Mouse (Mus musculus) fat pad, adult 2 months (tissue): ENCODE data around the gene Ndufs2.

Experiments used
- DNase-seq: peaks from one replicate; pipeline ENCODE4 v3.0.0-alpha.2; 2011; ENCODE audit warnings: low read depth, low spot score; ENCODE audit errors: extremely low read depth

Gene Ndufs2

GRCm38 (mm10) chr1:171250680-171251593 lies at the start of gene Ndufs2:
TSS of gene Ndufs2 (minus strand) at chr1:171251388.
- DNase-seq = no peak

DNA sequence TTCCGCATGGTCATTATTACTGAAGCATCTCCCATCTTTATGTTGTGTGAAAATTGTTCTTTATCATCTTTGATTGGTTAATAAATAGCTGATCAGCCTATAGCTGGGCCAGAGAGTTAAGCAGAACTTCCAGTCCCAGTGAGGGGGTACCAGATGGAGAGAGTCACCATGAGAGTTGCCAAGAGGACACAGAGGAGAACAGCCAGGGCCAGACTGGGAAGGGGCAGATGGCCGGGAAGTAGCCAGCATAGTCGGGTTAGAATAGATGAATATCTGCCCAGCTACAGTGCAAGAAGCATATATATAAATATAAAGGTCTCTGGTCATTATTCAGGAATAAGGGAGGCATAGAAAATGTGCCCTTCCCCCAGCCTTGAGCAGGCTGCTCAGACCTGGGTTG lies 47.0 kb upstream of the Ndufs2 start:
- DNase-seq = no peak

DNA sequence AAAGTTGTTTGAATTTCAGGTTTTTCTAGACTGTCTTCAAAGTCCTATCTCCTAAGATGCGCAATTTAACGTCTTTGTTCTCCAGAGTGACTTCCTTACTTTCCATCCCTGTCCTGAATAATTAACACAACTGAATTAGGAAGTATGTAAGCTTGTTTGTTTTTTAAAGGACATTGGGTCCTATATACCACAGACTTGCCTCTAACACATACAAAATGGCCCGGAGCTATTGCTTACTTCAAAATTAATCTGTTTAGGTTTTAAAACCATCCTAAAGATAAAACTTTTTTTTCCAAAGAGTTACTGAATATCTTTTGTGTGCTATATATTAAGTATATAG lies 43.8 kb upstream of the Ndufs2 start:
- no peak for DNase-seq

DNA sequence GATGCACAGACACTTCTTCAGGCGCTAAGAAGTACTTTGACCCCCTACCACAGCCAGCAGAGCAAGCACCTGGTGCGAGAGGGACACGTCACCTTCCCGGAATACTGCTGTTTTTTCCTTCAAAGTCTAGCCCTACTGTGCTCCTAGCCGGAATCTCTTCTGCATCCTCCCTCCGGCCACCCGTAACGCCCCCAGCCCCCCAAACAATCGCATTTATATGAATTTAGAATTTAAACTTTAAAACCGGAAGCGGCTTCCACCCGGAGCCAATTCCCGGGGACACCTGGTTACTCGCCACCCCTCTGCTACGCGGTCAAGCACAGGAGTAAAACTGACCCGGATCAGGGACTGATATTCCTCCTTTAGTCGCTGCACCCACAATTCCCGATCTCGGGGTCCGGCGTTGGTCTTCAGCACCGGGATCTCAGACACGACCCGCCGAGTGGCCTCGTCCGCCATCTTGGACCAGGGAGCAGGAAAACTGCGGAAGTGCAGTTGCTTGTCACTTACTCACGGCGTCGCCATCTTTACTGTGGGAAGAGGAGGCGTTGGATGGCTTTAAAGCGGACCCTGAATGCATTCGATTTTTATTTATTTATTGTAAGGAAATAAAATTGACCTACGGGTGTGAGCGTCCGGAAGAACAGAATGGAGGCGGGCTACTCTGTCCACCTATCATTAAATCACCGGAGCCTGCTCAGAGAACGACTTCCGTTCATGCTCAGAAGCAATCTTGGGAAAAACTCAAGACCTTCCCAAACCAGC lies 43.3 kb upstream of the Ndufs2 start, which contains the start of gene Ufc1:
Gene Ufc1 (minus strand): TSS at position 727 of the 765 bp plus-strand sequence.
- DNase-seq = no peak

- DNase-seq = no peak
Observed at GRCm38 (mm10) chr1:171293906-171294297, 42.7 kb upstream of the Ndufs2 start.

DNA sequence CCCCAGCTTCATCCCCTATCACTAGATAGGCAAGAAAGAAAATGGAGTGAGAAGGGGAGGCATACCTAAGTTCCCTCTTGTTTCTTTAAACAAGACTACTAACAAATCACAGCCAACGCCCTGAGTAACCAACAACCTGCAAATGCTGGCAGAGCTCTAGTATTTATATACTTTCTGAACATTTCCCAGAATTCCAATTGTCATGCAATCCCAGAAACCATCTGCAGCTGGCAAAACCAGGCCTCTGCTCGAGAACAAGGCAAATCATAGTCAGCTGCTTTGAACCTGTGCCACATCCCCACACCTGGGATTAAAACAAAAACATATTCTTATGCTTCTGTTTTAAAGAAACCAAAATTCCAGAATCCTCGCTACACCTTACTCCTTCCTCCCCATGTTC lies 42.2 kb upstream of the Ndufs2 start:
- no peak for DNase-seq

DNA sequence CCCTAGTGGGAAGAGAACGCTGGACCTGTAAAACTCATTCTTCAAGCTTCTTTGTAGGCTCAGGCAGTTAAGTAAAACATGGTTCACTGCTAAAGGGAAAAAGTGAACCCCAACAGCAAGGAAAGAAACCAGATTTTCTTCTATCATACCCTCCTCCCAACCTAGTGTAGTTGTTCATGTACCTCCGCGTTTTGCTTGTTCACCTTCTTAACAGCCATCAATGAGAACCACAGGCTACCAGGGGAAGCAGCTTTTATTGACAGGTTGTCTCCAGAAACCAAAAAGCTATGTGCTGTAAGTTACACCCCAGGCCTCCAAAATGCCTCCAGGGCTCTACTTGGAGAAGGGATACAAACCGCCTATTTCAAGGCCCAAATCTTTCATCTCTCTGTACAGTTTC lies 37.1 kb upstream of the Ndufs2 start:
- DNase-seq = no peak

DNA sequence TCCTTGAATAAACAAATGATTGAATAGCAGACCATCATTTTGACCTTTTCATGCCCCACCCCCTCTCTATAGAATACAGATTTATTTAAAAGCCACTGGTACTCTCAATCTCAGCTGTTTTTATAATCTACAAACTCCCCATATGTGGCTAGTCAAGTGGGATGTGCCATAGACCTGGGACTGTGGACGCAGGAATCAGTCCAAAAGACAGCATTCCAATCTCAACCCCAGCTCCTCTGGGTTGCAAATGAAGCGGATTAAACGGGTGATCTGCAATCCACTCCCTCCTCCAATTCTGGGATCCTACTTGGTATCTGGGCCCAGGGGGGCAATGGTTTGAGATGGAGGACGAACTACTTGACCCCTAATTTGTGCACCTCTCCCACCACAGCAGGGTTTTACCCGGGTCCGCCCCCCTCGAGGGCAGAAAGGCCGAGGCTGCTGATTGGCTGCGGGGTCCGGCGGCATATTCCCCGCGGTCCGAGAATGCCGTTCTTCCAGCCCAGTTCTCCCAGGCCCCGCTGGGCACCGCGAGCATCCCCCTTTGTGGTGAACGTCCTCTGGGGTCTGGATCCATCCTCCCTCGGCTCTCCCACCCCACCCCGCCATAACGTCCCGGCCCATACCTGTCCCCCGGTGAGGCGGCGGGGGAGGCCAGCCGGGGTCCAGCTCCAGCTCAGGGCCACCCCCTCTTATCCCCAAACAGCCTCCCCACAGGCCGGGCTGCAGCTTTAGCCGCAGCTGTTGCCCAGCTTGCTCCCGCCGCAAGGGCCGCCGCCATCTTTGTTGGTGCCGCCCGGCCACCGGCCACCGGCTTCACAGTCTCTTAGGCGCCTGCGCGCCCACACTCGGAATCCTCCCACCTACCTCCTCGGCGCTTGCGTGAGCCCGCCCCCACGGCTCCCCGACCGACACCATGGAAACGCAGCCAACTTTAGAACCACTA lies 36.2 kb upstream of the Ndufs2 start, which contains the start of gene Usp21:
Gene Usp21 (minus strand): TSS at position 856 of the 946 bp plus-strand sequence.
- DNase-seq = no peak

DNA sequence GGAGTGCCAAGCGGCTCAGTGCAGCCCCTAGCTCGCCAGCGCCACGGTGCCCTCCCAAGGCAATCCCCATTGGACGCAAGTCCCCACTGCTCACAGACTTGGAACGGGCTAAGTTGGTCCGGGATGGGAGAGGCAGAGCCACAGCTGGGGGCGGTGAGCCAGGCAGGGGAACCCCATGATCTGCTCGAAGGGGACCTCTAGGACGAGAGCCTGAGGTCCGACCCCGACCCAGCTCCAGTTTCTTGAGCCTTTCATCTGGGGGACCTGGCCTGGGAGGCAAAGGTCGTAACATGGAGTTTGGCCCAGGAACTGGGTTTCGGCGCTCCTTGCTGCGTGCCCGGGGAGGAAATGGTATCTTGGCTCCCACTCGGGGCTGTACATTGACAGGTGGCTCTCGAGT lies 35.3 kb upstream of the Ndufs2 start:
- DNase-seq = no peak

DNA sequence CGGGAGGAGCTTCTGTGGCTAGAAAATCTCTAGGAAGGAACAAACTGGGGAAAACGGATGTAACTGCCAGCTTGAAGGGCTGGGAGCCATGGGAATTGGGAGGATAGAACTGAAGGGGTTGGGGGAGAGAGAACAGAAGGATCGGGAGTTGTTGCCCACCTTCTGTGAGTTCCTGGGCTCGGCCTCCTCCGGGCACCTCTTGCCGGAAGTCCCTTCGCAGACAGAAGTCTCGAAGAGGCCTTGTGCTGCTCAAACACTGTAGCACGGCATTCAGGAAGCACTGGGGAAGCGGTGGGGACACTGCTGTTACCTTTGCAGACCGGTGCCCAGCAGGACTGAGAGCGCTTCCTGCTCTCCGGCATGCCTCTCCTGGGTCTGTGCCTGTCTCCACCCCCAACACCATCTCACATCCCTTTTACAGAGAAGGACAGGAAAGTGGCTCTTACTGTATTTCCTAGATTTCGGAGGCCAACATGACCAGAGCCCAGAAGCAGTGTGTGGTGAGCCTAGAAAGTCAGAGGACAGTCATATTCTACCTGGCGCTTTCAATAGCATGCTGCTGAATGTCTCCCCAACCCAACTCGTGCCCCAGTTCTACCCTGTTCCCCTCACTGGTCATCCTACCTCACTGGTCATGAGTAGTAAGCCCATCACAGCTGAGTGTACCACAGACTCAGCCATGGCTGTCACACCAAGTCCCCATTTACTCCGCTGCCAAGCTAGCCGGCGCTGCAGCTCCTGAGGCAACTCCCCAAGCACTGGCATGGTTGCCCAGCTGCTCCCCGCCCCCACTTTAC lies 34.1 kb upstream of the Ndufs2 start:
- DNase-seq = no peak

- DNase-seq = no peak
Observed at GRCm38 (mm10) chr1:171284491-171284890, 33.3 kb upstream of the Ndufs2 start.

GRCm38 (mm10) chr1:171283188-171284160 lies 32.3 kb upstream of the Ndufs2 start:
- DNase-seq = no peak

DNA sequence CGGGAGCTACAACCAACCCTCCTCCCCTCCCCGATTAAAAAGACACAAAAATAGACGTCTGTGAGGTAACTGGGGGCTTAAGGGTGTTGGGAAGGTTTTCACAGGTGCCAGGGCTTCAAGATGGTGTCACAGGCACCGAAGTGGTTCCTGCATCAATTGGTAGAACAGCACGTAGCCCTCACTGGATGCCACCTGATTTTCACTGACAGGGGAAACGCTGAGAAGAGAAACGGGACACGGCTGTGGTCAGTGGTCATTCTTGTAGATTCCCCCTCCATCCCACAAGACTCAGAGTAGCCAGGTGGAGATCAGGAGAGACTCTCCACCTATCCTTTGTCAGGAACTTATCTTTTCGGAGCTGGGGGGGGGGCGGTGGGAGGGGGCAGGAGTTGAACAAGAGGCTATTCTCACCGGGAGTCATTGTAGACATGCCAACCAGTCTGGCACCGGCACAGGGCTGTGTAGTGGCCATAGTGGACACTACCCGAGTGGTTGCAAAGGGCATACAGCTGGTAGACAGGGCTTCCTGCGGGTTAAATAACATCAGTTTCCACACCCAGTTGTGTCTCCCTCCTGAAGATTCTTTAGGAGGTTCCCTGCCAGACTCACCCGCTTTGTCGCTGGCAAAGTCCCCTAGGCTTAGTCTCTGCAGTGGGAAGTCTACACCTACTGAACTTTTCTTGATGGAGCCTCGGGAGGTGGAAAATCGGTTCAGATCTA lies 31.1 kb upstream of the Ndufs2 start:
- DNase-seq = no peak

- no peak for DNase-seq
Observed at GRCm38 (mm10) chr1:171281528-171281923, 30.3 kb upstream of the Ndufs2 start.

- peak; percentile 93 for DNase-seq
Observed at GRCm38 (mm10) chr1:171280916-171281527, 29.8 kb upstream of the Ndufs2 start, which contains the start of gene Ppox. TSS of gene Ppox (minus strand) at chr1:171281186.

GRCm38 (mm10) chr1:171280250-171280915 lies 29.2 kb upstream of the Ndufs2 start:
- DNase-seq = no peak

DNA sequence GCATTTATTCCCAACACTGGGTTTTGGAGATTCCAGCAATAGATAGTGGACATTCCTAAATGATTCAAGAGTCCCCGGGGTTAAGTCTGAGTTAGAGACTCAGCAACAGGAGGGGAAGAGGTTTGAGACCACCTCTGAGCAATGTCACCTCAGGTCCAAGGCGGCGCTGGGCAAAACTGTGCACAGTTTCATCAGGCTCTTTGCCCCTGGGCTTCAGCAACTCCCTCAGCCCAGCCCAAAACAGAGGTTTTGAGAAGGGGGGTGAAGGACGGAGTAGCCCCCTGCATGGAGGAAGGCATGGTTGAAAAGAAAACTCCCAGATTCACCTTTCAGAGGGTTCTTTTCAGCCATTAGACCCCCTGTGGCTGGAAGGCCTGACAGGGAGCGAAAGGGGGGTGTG lies 28.5 kb upstream of the Ndufs2 start:
- DNase-seq = no peak
